Mouse (Mus musculus) induced T-regulatory cell, adult 2 months (primary cell): ENCODE results near the gene Prrt3.

ENCODE experiments used
- DNase-seq: peaks from one replicate; pipeline ENCODE4 v3.0.0-alpha.2; 2012; ENCODE audit warnings: low read depth

The Prrt3 gene

DNA sequence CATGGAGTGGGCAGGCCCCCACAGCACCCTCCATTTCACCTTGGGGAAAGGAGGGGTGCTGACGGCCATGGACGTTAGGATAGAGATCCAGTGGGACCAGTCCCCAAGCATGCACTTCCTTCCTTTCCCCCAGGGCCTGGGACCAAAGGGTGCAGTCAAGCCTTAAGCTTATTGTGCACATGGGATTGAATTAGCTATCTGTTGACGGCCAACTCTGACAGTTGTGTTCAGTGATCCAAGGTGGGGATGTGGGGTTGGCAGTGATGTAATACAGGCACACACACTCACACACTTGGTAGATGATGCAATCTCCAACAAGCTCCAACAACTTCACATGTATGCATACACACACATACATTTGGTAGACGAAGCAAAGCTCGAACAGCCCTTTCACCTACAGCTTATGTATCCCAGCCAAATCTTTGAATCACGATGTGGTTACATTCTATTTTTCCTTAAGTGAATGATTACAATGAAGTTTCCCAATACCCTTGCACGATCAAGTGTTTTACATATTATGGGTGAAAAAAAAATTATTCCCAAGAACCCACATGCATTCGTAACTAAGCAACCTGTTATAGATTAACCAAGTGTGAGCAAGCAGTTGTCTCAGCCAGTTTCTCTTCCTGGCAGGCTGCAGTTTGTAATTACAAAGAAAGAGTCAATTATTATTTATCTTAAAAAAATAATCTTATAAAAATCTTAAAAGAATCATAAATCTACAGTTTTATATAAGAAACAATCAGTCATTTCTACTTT lies 57.3 kb downstream of the Prrt3 start:
- DNase-seq, result no peak
